Mouse (Mus musculus): ENCODE data around the gene Arsk.

Gene Arsk

GRCm38 (mm10) chr13:76098493-76099303 is at the start of gene Arsk, which contains the start of gene Ttc37:
TSS of gene Arsk (minus strand) at chr13:76098660.
TSS of gene Ttc37 (plus strand) at chr13:76098734.
- in situ Hi-C loops (cut with MboI, MseI) = loop anchor here in 1 of 2 experiments (10.0 kb wide), 1 partner anchor 74 kb away; no protein-coding TSS in a partner anchor

GRCm38 (mm10) chr13:76141117-76141808 is 42.8 kb upstream of the Arsk start:
- in situ Hi-C loops (cut with MboI, MseI) = no loop called here

- in situ Hi-C loops (cut with MboI, MseI) = no loop called here
These were observed 40.4 kb upstream of the Arsk start for GRCm38 (mm10) chr13:76138862-76139261.

GRCm38 (mm10) chr13:76132415-76132814 is 34.0 kb upstream of the Arsk start:
- in situ Hi-C loops (cut with MboI, MseI) = no loop called here

GRCm38 (mm10) chr13:76128799-76129198 is 30.3 kb upstream of the Arsk start:
- in situ Hi-C loops (cut with MboI, MseI) = loop anchor here in 1 of 2 experiments (10.0 kb wide), 2 partner anchors 1394 to 1794 kb away; no protein-coding TSS in a partner anchor

- in situ Hi-C loops (cut with MboI, MseI) = loop anchor here in 1 of 2 experiments (25.0 kb wide), 1 partner anchor 1772 kb away; no protein-coding TSS in a partner anchor
These were observed 10.8 kb upstream of the Arsk start for GRCm38 (mm10) chr13:76109069-76109824.

- in situ Hi-C loops (cut with MboI, MseI) = loop anchor here (5.0 to 25.0 kb wide), 2 partner anchors 90 to 1765 kb away; no protein-coding TSS in a partner anchor
These were observed 3.5 kb upstream of the Arsk start for GRCm38 (mm10) chr13:76101989-76102388.

- in situ Hi-C loops (cut with MboI, MseI) = loop anchor here in 1 of 2 experiments (10.0 kb wide), 1 partner anchor 73 kb away; no protein-coding TSS in a partner anchor
These were observed 356 bp downstream of the Arsk start for GRCm38 (mm10) chr13:76098116-76098492.

- in situ Hi-C loops (cut with MboI, MseI) = no loop called here
These were observed 24.1 kb downstream of the Arsk start for GRCm38 (mm10) chr13:76074323-76074722.

GRCm38 (mm10) chr13:76064363-76064945 is 34.0 kb downstream of the Arsk start:
- in situ Hi-C loops (cut with MboI, MseI) = loop anchor here in 1 of 2 experiments (5.0 kb wide), 1 partner anchor 47 kb away; the partner anchor contains the start of gene Rfesd

- in situ Hi-C loops (cut with MboI, MseI) = loop anchor here in 1 of 2 experiments (5.0 kb wide), 1 partner anchor 46 kb away; the partner anchor contains the start of gene Rfesd
These were observed 34.9 kb downstream of the Arsk start for GRCm38 (mm10) chr13:76063548-76063947.

GRCm38 (mm10) chr13:76062569-76062968 is 35.9 kb downstream of the Arsk start:
- in situ Hi-C loops (cut with MboI, MseI) = loop anchor here in 1 of 2 experiments (5.0 kb wide), 1 partner anchor 45 kb away; the partner anchor contains the start of gene Rfesd

- in situ Hi-C loops (cut with MboI, MseI) = loop anchor here in 1 of 2 experiments (5.0 kb wide), 1 partner anchor 45 kb away; the partner anchor contains the start of gene Rfesd
These were observed 36.3 kb downstream of the Arsk start for GRCm38 (mm10) chr13:76062126-76062525.

GRCm38 (mm10) chr13:76059591-76059990 is 38.9 kb downstream of the Arsk start:
- in situ Hi-C loops (cut with MboI, MseI) = no loop called here

- in situ Hi-C loops (cut with MboI, MseI) = no loop called here
These were observed 41.0 kb downstream of the Arsk start for GRCm38 (mm10) chr13:76057267-76058069.

- in situ Hi-C loops (cut with MboI, MseI) = no loop called here
These were observed 41.6 kb downstream of the Arsk start, which contains the start of gene Gpr150 for GRCm38 (mm10) chr13:76056896-76057266. TSS of gene Gpr150 (minus strand) at chr13:76056996.

- in situ Hi-C loops (cut with MboI, MseI) = no loop called here
These were observed 42.2 kb downstream of the Arsk start for GRCm38 (mm10) chr13:76056261-76056724.

- in situ Hi-C loops (cut with MboI, MseI) = no loop called here
These were observed 42.8 kb downstream of the Arsk start for GRCm38 (mm10) chr13:76055391-76056232.

GRCm38 (mm10) chr13:76044971-76045370 is 53.5 kb downstream of the Arsk start:
- in situ Hi-C loops (cut with MboI, MseI) = no loop called here

Measured in T-helper 17 cell (primary cell).